Mouse (Mus musculus) lung, adult 2 months (tissue): ENCODE measurements around the gene Grem1. TPM values are rescaled to one million over a fixed set of nuclear protein-coding genes. Genes with fewer than 3 reads are reported as not detected.

Experiments used
- DNase-seq: peaks from one replicate; pipeline ENCODE4 v3.0.0; 2022
- H3K4me1 ChIP-seq: fragments of 200-500 bp; 2 replicates; pipeline ENCODE4 v1.6.1; 2011; ENCODE audit warnings: low read length; ENCODE audit not compliant: control insufficient read depth, insufficient read depth
- H3K4me3 ChIP-seq: fragments of 200-500 bp; replicated peaks from 2 replicates; pipeline ENCODE3; 2011; ENCODE audit warnings: low read depth, mild to moderate bottlenecking, control low read depth, low read length; ENCODE audit errors: extremely low read depth
- CTCF ChIP-seq: fragments of 200-500 bp; IDR thresholded peaks from 2 replicates; pipeline ENCODE4 v1.5.1; 2011; ENCODE audit warnings: mild to moderate bottlenecking, low read length, control low read depth; ENCODE audit not compliant: insufficient read depth
- POLR2A ChIP-seq: fragments of 200-500 bp; IDR thresholded peaks from 2 replicates; pipeline ENCODE4 v1.6.1; 2011; ENCODE audit warnings: low read depth, mild to moderate bottlenecking, control low read depth, low read length, borderline replicate concordance; ENCODE audit errors: extremely low read depth
- WGBS: fragments of 180-500 bp; shearing (Covaris S2); methylation state at CpG from one replicate; pipeline ENCODE4 v1.1.7; 2018; 5-methylcytosine and 5-hydroxymethylcytosine counted together
- polyA plus RNA-seq: library from polyadenylated mRNA; depleted of rRNA; stranded (reverse); fragments of >200 nt; gene quantifications from 2 replicates; pipeline ENCODE4 v1.2.3, GENCODE M21; 2012

Gene Grem1
- polyA plus RNA-seq, 1 experiment, result 0.54 TPM

GRCm38 (mm10) chr2:113765885-113766284 lies 7.4 kb upstream of the Grem1 start:
- TF ChIP-seq CTCF (no peak), POLR2A (no peak)
- no peaks in the 10 kb centered on the region for H3K4me1 ChIP-seq
- no peak for DNase-seq

GRCm38 (mm10) chr2:113764968-113765367 lies 6.5 kb upstream of the Grem1 start:
- TF ChIP-seq POLR2A (no peak), CTCF (no peak)
- WGBS, result 78% methylated on average over 5 of the region's 5 CpGs
- Histone ChIP-seq H3K4me1 (no peaks in the 10 kb centered on the region), H3K4me3 (no peak overlapping the region)
- DNase-seq, result no peak

More at GRCm38 (mm10) chr2:113765885-113766284, 7.4 kb upstream of the Grem1 start:
- no peak overlapping the region for H3K4me3 ChIP-seq
- WGBS, result 38% methylated on average over 1 of the region's 1 CpGs

DNA sequence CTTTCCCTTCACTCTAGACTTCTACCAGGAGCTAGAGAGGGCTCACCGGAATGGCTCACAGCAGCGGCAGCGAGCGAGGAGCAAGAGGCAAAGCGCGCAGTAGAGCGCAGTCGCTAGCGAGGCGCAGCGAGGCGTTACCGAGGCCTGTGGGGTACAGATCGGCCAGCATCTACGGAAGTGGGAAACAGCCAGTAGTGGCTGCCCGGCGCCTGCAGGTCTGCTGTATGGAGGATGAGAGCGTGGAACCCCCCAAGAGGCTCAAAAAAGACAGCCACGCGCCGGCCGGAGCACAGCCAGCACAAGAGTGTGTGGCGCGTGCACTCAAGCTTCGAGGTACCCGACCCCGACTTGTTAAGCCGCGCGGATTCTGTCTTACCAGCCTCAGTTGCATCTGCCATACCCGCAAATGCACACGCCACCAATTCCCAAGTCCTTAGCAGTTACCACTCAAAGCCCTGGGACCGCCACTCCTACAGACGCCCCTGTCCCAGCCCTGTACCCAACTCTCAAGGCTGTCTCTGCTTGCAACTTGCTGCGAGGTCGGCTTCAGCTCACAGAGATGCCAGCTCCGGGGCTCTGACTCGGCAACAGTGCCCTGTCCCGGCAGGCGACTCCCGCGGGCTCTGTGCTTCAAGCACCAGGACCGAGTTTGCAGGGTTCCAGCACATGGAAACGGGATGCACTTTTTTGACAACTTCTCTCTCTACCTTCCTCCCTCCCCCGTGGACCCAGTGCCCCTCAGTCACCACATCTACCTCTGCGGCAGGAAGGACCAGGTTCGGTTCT lies 728 bp downstream of the Grem1 start:
- WGBS, result 2% methylated on average over 46 of the region's 47 CpGs
- no peak for DNase-seq
- TF ChIP-seq POLR2A (no peak), CTCF (no peak)
- Histone ChIP-seq H3K4me3 (no peak overlapping the region), H3K4me1 (no peaks in the 10 kb centered on the region)

- H3K4me3 ChIP-seq, result no peak overlapping the region
- 3% methylated on average over 12 of the region's 12 CpGs for WGBS
- DNase-seq, result no peak
- H3K4me1 ChIP-seq, result no peaks in the 10 kb centered on the region
- TF ChIP-seq CTCF (no peak), POLR2A (no peak)
Measured at GRCm38 (mm10) chr2:113756924-113757524, 1.4 kb downstream of the Grem1 start.

- H3K4me1 ChIP-seq, result no peaks in the 10 kb centered on the region
- 81% methylated on average over 12 of the region's 12 CpGs for WGBS
- no peak overlapping the region for H3K4me3 ChIP-seq
- DNase-seq, result no peak
- TF ChIP-seq POLR2A (no peak), CTCF (no peak)
Measured at GRCm38 (mm10) chr2:113749721-113750120, 8.7 kb downstream of the Grem1 start.

- Histone ChIP-seq H3K4me1 (no peaks in the 10 kb centered on the region), H3K4me3 (no peak overlapping the region)
- no peak for DNase-seq
- no peak for TF ChIP-seq POLR2A
- no peak for TF ChIP-seq CTCF
- 86% methylated on average over 9 of the region's 9 CpGs for WGBS
Measured at GRCm38 (mm10) chr2:113749309-113749708, 9.1 kb downstream of the Grem1 start.

DNA sequence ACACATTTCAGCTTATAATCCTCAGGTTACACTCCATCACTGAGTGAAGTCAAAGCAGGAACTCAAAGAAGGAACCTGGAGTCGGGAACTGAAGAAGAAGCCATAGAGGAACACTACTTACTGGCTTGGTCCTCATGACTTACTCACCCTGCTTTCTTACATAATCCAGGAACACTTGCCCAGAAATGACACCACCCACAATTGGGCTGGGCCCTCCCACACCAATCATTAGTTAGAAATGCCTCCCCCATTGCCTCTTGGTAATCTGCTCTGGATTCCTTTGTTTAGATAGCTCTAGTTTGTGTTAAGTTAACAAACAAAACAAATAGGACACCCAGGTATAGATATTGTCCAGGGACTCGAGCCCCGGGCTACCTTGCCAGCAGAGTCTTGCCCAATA lies 29.9 kb downstream of the Grem1 start:
- H3K4me3 ChIP-seq, result no peak overlapping the region
- TF ChIP-seq POLR2A (no peak), CTCF (no peak)
- DNase-seq, result no peak
- no peaks in the 10 kb centered on the region for H3K4me1 ChIP-seq
- 83% methylated on average over 3 of the region's 3 CpGs for WGBS

- WGBS, result 54% methylated on average over 2 of the region's 2 CpGs
- no peak for TF ChIP-seq CTCF
- no peak overlapping the region for H3K4me3 ChIP-seq
- DNase-seq, result no peak
- no peaks in the 10 kb centered on the region for H3K4me1 ChIP-seq
Measured at GRCm38 (mm10) chr2:113714801-113715200, 43.6 kb downstream of the Grem1 start.

- no peak for DNase-seq
- H3K4me3 ChIP-seq, result no peak overlapping the region
- WGBS, result 68% methylated on average over 2 of the region's 2 CpGs
- TF ChIP-seq CTCF (no peak), POLR2A (no peak)
- H3K4me1 ChIP-seq, result no peaks in the 10 kb centered on the region
Measured at GRCm38 (mm10) chr2:113713406-113713805, 45.0 kb downstream of the Grem1 start.

DNA sequence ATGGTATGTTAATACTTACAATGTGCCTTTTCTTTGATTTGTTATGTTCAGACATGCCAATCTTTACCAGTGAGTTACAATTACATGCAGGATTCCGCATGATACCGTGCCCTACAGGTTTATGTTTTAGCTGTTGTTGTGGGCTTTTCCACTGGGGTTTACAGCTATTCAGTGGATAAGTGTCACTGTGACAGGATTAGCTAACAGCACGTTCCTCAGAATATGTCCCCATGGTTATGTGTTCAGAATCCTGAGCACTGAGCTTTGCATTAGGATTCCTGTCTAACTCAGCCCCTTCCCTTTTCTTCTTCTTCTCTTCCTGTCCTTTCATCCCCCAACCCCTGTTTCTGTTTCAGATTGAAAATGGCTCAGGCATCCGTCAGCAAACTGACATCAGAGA lies 50.9 kb downstream of the Grem1 start:
- H3K4me1 ChIP-seq, result no peaks in the 10 kb centered on the region
- H3K4me3 ChIP-seq, result no peak overlapping the region
- DNase-seq, result no peak
- 74% methylated on average over 4 of the region's 4 CpGs for WGBS
- TF ChIP-seq POLR2A (no peak), CTCF (no peak)
